ENCODE assay signal across 18 mouse cellular contexts in the genomic region with DNA sequence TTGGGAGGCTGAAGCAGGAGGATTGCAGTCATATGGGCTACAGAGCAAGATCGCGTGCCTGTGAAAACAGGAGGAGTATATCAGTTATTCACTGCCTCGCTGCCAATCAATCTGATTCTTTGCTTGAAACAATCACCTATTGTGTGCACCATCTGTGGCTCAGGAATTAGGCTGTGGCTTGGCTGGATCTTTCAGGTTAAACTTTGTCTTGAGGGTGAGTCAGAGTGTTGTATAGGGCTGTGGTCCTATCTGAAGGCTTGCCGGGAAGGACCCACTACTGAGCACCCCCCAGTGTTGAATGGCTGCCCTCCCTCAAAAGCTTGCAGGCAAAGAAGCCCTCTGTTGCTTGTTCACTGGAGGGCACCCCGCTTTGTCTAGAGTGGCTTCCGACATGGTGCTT.
A peak's percentile ranks its signal among the peaks of the same experiment; 100 is the strongest.
DNase-seq lines count a peak whose midpoint lies in the region; ATAC-seq and TF ChIP-seq lines count a peak whose summit lies in the region.
"Had no signal": no experiment of that assay in that cellular context is flagged by ENCODE, and none has a peak within 500 bp of the region (broad histone marks: within the 10 kb centered on the region; RNA-seq: fewer than 3 reads in every experiment).

No protein-coding gene starts in this region.

- DNase-seq in kidney, postnatal 25 days, result no peak
- no peak for DNase-seq in testis, postnatal 14 days (ENCODE audit: low spot score)
- no peak for DNase-seq in heart, adult 2 months
- no peak for DNase-seq in adrenal gland, postnatal 14 days
- DNase-seq in left cerebral cortex, adult 9 months (ENCODE audit: low spot score in 2 of 2), result no peak
- DNase-seq: adrenal gland, postnatal 36 days; cerebellum, adult 2 months; gastrocnemius, postnatal 25 days; kidney, adult 18-20 months; left cerebral cortex, postnatal 4 days; retina, postnatal 1 day had no signal

- H3K36me3 ChIP-seq in kidney, embryonic 14.5 days (ENCODE audit: control insufficient read depth, insufficient read depth, low read length), result no peaks in the 10 kb centered on the region
- no peaks in the 10 kb centered on the region for H3K36me3 ChIP-seq in testis, adult 2 months (ENCODE audit: control insufficient read depth, insufficient read depth, low read length)
- no peaks in the 10 kb centered on the region for H3K36me3 ChIP-seq in intestine, embryonic 15.5 days
- no peaks in the 10 kb centered on the region for H3K36me3 ChIP-seq in heart, adult 2 months (ENCODE audit: control insufficient read depth, insufficient read depth, low read length)
- H3K36me3 ChIP-seq: embryonic facial prominence, embryonic 15.5 days; hindbrain, embryonic 12.5 days; liver, embryonic 12.5 days had no signal

- no peak for TF ChIP-seq EP300 in heart, adult 2 months (IDR thresholded peaks at IDR 0.05; ENCODE audit: insufficient read depth, low read depth, low read length)

- H3K9ac ChIP-seq in kidney, embryonic 14.5 days (ENCODE audit: low read depth, low read length), result no peak overlapping the region
- H3K9ac ChIP-seq in intestine, embryonic 15.5 days, result no peak overlapping the region
- H3K9ac ChIP-seq in heart, adult 2 months (ENCODE audit: low read depth, low read length), result no peak overlapping the region
- H3K9ac ChIP-seq: embryonic facial prominence, embryonic 15.5 days; hindbrain, embryonic 12.5 days; liver, embryonic 12.5 days had no signal

- H3K27ac ChIP-seq in kidney, embryonic 14.5 days (ENCODE audit: low read depth, low read length), result peak overlapping the region; percentile 3; the same call in 1 of the 2 replicates
- peak overlapping the region; percentile 59; the same call in 1 of the 2 replicates for H3K27ac ChIP-seq in testis, adult 2 months (ENCODE audit: control insufficient read depth, insufficient read depth, low read depth, low read length)
- no peak overlapping the region for H3K27ac ChIP-seq in intestine, embryonic 15.5 days
- no peak overlapping the region for H3K27ac ChIP-seq in heart, adult 2 months
- H3K27ac ChIP-seq: embryonic facial prominence, embryonic 15.5 days; liver, embryonic 12.5 days had no signal

- TF ChIP-seq POLR2A in testis, adult 2 months (IDR thresholded peaks at IDR 0.05; ENCODE audit: control insufficient read depth, low read depth, low read length), result no peak
- TF ChIP-seq POLR2A in heart, adult 2 months (IDR thresholded peaks at IDR 0.05; ENCODE audit: insufficient read depth, low read depth, low read length), result no peak

- no peak for TF ChIP-seq CTCF in testis, adult 2 months (IDR thresholded peaks at IDR 0.05; ENCODE audit: control insufficient read depth, insufficient read depth, insufficient replicate concordance, low read depth, low read length)
- TF ChIP-seq CTCF in heart, adult 2 months (IDR thresholded peaks at IDR 0.05), result no peak

- peaks cover 29% of the 10 kb centered on the region for H3K4me1 ChIP-seq in kidney, embryonic 14.5 days (ENCODE audit: control insufficient read depth, insufficient read depth, low read length)
- H3K4me1 ChIP-seq in testis, adult 2 months (ENCODE audit: control insufficient read depth, insufficient read depth, low read length), result no peaks in the 10 kb centered on the region; the same call in 1 of the 2 replicates
- H3K4me1 ChIP-seq in intestine, embryonic 15.5 days (replicated peaks), result peaks cover 21% of the 10 kb centered on the region
- peaks cover 7% of the 10 kb centered on the region for H3K4me1 ChIP-seq in heart, adult 2 months (ENCODE audit: control insufficient read depth, insufficient read depth, low read length)

- ATAC-seq in kidney, embryonic 14.5 days (ENCODE audit: low FRiP score, low TSS enrichment), result no peak
- ATAC-seq in intestine, embryonic 15.5 days, result peak; percentile 39; the same call in 1 of the 2 replicates
- ATAC-seq: liver, embryonic 12.5 days had no signal

- no peaks in the 10 kb centered on the region; the same call in 1 of the 2 replicates for H3K79me2 ChIP-seq in heart, adult 2 months (replicated peaks; ENCODE audit: control insufficient read depth, insufficient read depth, low read length)

- H3K4me3 ChIP-seq in kidney, embryonic 14.5 days (ENCODE audit: low read length), result no peak overlapping the region
- H3K4me3 ChIP-seq in testis, adult 2 months (ENCODE audit: control insufficient read depth, low read depth, low read length), result no peak overlapping the region
- H3K4me3 ChIP-seq in intestine, embryonic 15.5 days (replicated peaks), result no peak overlapping the region
- H3K4me3 ChIP-seq in heart, adult 2 months, result no peak overlapping the region
- H3K4me3 ChIP-seq: embryonic facial prominence, embryonic 15.5 days; hindbrain, embryonic 12.5 days; liver, embryonic 12.5 days; midbrain, embryonic 10.5 days had no signal

- no peaks in the 10 kb centered on the region for H3K27me3 ChIP-seq in kidney, embryonic 14.5 days (ENCODE audit: control insufficient read depth, insufficient read depth, low read length)
- no peaks in the 10 kb centered on the region for H3K27me3 ChIP-seq in testis, adult 2 months (ENCODE audit: control insufficient read depth, insufficient read depth, low read length)
- no peaks in the 10 kb centered on the region for H3K27me3 ChIP-seq in intestine, embryonic 15.5 days (replicated peaks)
- H3K27me3 ChIP-seq in heart, adult 2 months (ENCODE audit: control insufficient read depth, insufficient read depth, low read length), result no peaks in the 10 kb centered on the region
- H3K27me3 ChIP-seq: embryonic facial prominence, embryonic 15.5 days; hindbrain, embryonic 12.5 days; liver, embryonic 12.5 days had no signal

- WGBS in kidney, embryonic 14.5 days, result 82% methylated on average over 6 of the region's 6 CpGs
- WGBS in intestine, embryonic 15.5 days, result 78% methylated on average over 6 of the region's 6 CpGs
- 83% methylated on average over 6 of the region's 6 CpGs for WGBS in heart, adult 2 months

- no peaks in the 10 kb centered on the region for H3K9me3 ChIP-seq in kidney, embryonic 14.5 days (ENCODE audit: control insufficient read depth, low read length)
- no peaks in the 10 kb centered on the region for H3K9me3 ChIP-seq in intestine, embryonic 15.5 days
- H3K9me3 ChIP-seq: embryonic facial prominence, embryonic 15.5 days; hindbrain, embryonic 12.5 days; liver, embryonic 12.5 days; midbrain, embryonic 10.5 days had no signal

- H3K4me2 ChIP-seq in kidney, embryonic 14.5 days (replicated peaks; ENCODE audit: low read depth, low read length), result no peak overlapping the region
- H3K4me2 ChIP-seq in intestine, embryonic 15.5 days (replicated peaks), result no peak overlapping the region
- H3K4me2 ChIP-seq: embryonic facial prominence, embryonic 15.5 days; hindbrain, embryonic 12.5 days; liver, embryonic 12.5 days had no signal

- intact Hi-C loops in heart, adult 2 months (cut with DNase I), result loop anchor here (10.0 kb wide), 1 partner anchor 180 kb away; no protein-coding TSS in a partner anchor

Comparison
In these comparisons a context has a peak if more than half of its experiments do, and no peak if none do; other contexts are left out.
1. H3K27ac ChIP-seq: peak in kidney, embryonic 14.5 days (single experiment) and testis, adult 2 months (single experiment); none in intestine, embryonic 15.5 days (single experiment) and heart, adult 2 months (single experiment).